Comparison of ENCODE assay signal across 22 mouse cellular contexts in genomic region chr13:29357483-29357882, GRCm38 (mm10).
A peak's percentile ranks its signal among the peaks of the same experiment; 100 is the strongest.
DNase-seq lines count a peak whose midpoint lies in the region; ATAC-seq lines count a peak whose summit lies in the region.
"Had no signal": no experiment of that assay in that cellular context is flagged by ENCODE, and none has a peak within 500 bp of the region (broad histone marks: within the 10 kb centered on the region; RNA-seq: fewer than 3 reads in every experiment).

No protein-coding gene starts in this region.

- H3K4me2 ChIP-seq in forebrain, embryonic 16.5 days (ENCODE audit: low read length) = no peak overlapping the region
- H3K4me2 ChIP-seq in forebrain, embryonic 11.5 days (ENCODE audit: low read depth, low read length, severe bottlenecking) = no peak overlapping the region
- H3K4me2 ChIP-seq in hindbrain, embryonic 11.5 days (replicated peaks; ENCODE audit: low read depth, low read length) = no peak overlapping the region
- H3K4me2 ChIP-seq: embryonic facial prominence, embryonic 12.5 days; embryonic facial prominence, embryonic 15.5 days; heart, embryonic 12.5 days; heart, embryonic 15.5 days; hindbrain, embryonic 12.5 days; hindbrain, embryonic 15.5 days had no signal

- DNase-seq in forebrain, embryonic 11.5 days (ENCODE audit: low spot score) = no peak
- DNase-seq in hindbrain, embryonic 10.5 days (ENCODE audit: low spot score) = no peak
- no peak for DNase-seq in hindbrain, embryonic 11.5 days (ENCODE audit: low spot score)
- DNase-seq in limb, embryonic 10.5 days (ENCODE audit: low spot score) = no peak
- no peak for DNase-seq in lung, adult 18-20 months
- DNase-seq: adrenal gland, adult 2 months; adrenal gland, postnatal 14 days; cerebellum, adult 11 months; cerebellum, adult 9-11 months; gastrocnemius, postnatal 25 days; heart, adult 18-20 months; heart, postnatal 10 days; heart, postnatal 36 days had no signal

- no peak overlapping the region for H3K9ac ChIP-seq in forebrain, embryonic 16.5 days (replicated peaks; ENCODE audit: low read depth, low read length)
- H3K9ac ChIP-seq in forebrain, embryonic 11.5 days (ENCODE audit: low read length) = no peak overlapping the region
- no peak overlapping the region for H3K9ac ChIP-seq in hindbrain, embryonic 11.5 days (ENCODE audit: low read depth, low read length)
- H3K9ac ChIP-seq: embryonic facial prominence, embryonic 12.5 days; embryonic facial prominence, embryonic 15.5 days; heart, embryonic 12.5 days; heart, embryonic 15.5 days; hindbrain, embryonic 12.5 days; hindbrain, embryonic 15.5 days had no signal

- 66% methylated on average over 5 of the region's 5 CpGs for WGBS in forebrain, embryonic 16.5 days
- WGBS in forebrain, embryonic 11.5 days = 91% methylated on average over 5 of the region's 5 CpGs
- 89% methylated on average over 5 of the region's 5 CpGs for WGBS in hindbrain, embryonic 10.5 days
- WGBS in hindbrain, embryonic 11.5 days = 91% methylated on average over 5 of the region's 5 CpGs
- WGBS in limb, embryonic 10.5 days = 92% methylated on average over 5 of the region's 5 CpGs

- ATAC-seq in forebrain, embryonic 16.5 days = peak; percentile 44
- ATAC-seq in forebrain, embryonic 11.5 days (replicated peaks; ENCODE audit: low FRiP score) = no peak
- ATAC-seq in hindbrain, embryonic 11.5 days (ENCODE audit: low FRiP score) = no peak
- ATAC-seq: CD4-positive, CD25-positive, alpha-beta regulatory T cell, adult 4 months; intestine, postnatal 0 days had no signal

- peaks cover 3% of the 10 kb centered on the region; the same call in 1 of the 2 replicates for H3K9me3 ChIP-seq in forebrain, embryonic 16.5 days (ENCODE audit: control insufficient read depth, low read length)
- no peaks in the 10 kb centered on the region for H3K9me3 ChIP-seq in forebrain, embryonic 11.5 days (ENCODE audit: control insufficient read depth, low read length)
- no peaks in the 10 kb centered on the region for H3K9me3 ChIP-seq in hindbrain, embryonic 10.5 days
- no peaks in the 10 kb centered on the region for H3K9me3 ChIP-seq in hindbrain, embryonic 11.5 days (ENCODE audit: control insufficient read depth, low read length)
- no peaks in the 10 kb centered on the region for H3K9me3 ChIP-seq in limb, embryonic 10.5 days (replicated peaks)
- H3K9me3 ChIP-seq: embryonic facial prominence, embryonic 12.5 days; embryonic facial prominence, embryonic 15.5 days; heart, embryonic 15.5 days; hindbrain, embryonic 12.5 days; hindbrain, embryonic 15.5 days had no signal

- no peak overlapping the region for H3K4me3 ChIP-seq in forebrain, embryonic 16.5 days (replicated peaks; ENCODE audit: low read length)
- no peak overlapping the region for H3K4me3 ChIP-seq in forebrain, embryonic 11.5 days (ENCODE audit: low read depth, low read length)
- H3K4me3 ChIP-seq in hindbrain, embryonic 10.5 days = no peak overlapping the region
- H3K4me3 ChIP-seq in hindbrain, embryonic 11.5 days (ENCODE audit: low read depth, low read length) = no peak overlapping the region
- no peak overlapping the region for H3K4me3 ChIP-seq in limb, embryonic 10.5 days
- H3K4me3 ChIP-seq: embryonic facial prominence, embryonic 12.5 days; embryonic facial prominence, embryonic 15.5 days; heart, embryonic 12.5 days; heart, embryonic 15.5 days; hindbrain, embryonic 12.5 days; hindbrain, embryonic 15.5 days had no signal

- H3K36me3 ChIP-seq in forebrain, embryonic 16.5 days (ENCODE audit: control insufficient read depth, insufficient read depth) = no peaks in the 10 kb centered on the region
- no peaks in the 10 kb centered on the region for H3K36me3 ChIP-seq in forebrain, embryonic 11.5 days (ENCODE audit: control insufficient read depth, insufficient read depth, low read length)
- H3K36me3 ChIP-seq in hindbrain, embryonic 10.5 days = no peaks in the 10 kb centered on the region
- no peaks in the 10 kb centered on the region for H3K36me3 ChIP-seq in hindbrain, embryonic 11.5 days (ENCODE audit: control insufficient read depth, insufficient read depth, low read length)
- H3K36me3 ChIP-seq in limb, embryonic 10.5 days = no peaks in the 10 kb centered on the region
- H3K36me3 ChIP-seq: embryonic facial prominence, embryonic 12.5 days; embryonic facial prominence, embryonic 15.5 days; heart, embryonic 12.5 days; heart, embryonic 15.5 days; hindbrain, embryonic 12.5 days; hindbrain, embryonic 15.5 days had no signal

- no peaks in the 10 kb centered on the region for H3K27me3 ChIP-seq in forebrain, embryonic 16.5 days (replicated peaks; ENCODE audit: control insufficient read depth, insufficient read depth, low read length)
- H3K27me3 ChIP-seq in forebrain, embryonic 11.5 days (ENCODE audit: control insufficient read depth, insufficient read depth, low read length) = no peaks in the 10 kb centered on the region
- H3K27me3 ChIP-seq in hindbrain, embryonic 10.5 days (ENCODE audit: insufficient read depth, poor library complexity, severe bottlenecking) = no peaks in the 10 kb centered on the region
- H3K27me3 ChIP-seq in hindbrain, embryonic 11.5 days (ENCODE audit: control insufficient read depth, insufficient read depth, low read length) = no peaks in the 10 kb centered on the region
- H3K27me3 ChIP-seq in limb, embryonic 10.5 days (ENCODE audit: low read depth, poor library complexity, severe bottlenecking) = no peaks in the 10 kb centered on the region
- H3K27me3 ChIP-seq: embryonic facial prominence, embryonic 12.5 days; embryonic facial prominence, embryonic 15.5 days; heart, embryonic 12.5 days; heart, embryonic 15.5 days; hindbrain, embryonic 12.5 days; hindbrain, embryonic 15.5 days had no signal

- peak overlapping the region; percentile 16 for H3K27ac ChIP-seq in forebrain, embryonic 16.5 days (ENCODE audit: low read length)
- H3K27ac ChIP-seq in forebrain, embryonic 11.5 days (ENCODE audit: low read depth, low read length) = no peak overlapping the region
- H3K27ac ChIP-seq in hindbrain, embryonic 10.5 days = 0 out of 2 replicates have a peak overlapping the region, but pooled peaks have one; percentile 35
- no peak overlapping the region for H3K27ac ChIP-seq in hindbrain, embryonic 11.5 days (ENCODE audit: low read depth, low read length)
- H3K27ac ChIP-seq in limb, embryonic 10.5 days = peak overlapping the region; percentile 83; the same call in 1 of the 2 replicates
- H3K27ac ChIP-seq: embryonic facial prominence, embryonic 12.5 days; embryonic facial prominence, embryonic 15.5 days; heart, embryonic 15.5 days; hindbrain, embryonic 12.5 days; hindbrain, embryonic 15.5 days had no signal

- H3K4me1 ChIP-seq in forebrain, embryonic 16.5 days (replicated peaks; ENCODE audit: control insufficient read depth, insufficient read depth, low read length) = peaks cover 21% of the 10 kb centered on the region
- H3K4me1 ChIP-seq in forebrain, embryonic 11.5 days (replicated peaks; ENCODE audit: control insufficient read depth, insufficient read depth, low read length) = peaks cover 10% of the 10 kb centered on the region; the same call in 1 of the 2 replicates
- H3K4me1 ChIP-seq in hindbrain, embryonic 10.5 days (replicated peaks) = peaks cover 28% of the 10 kb centered on the region
- no peaks in the 10 kb centered on the region for H3K4me1 ChIP-seq in hindbrain, embryonic 11.5 days (replicated peaks; ENCODE audit: control insufficient read depth, insufficient read depth, low read length)
- H3K4me1 ChIP-seq in limb, embryonic 10.5 days = peaks cover 38% of the 10 kb centered on the region

Comparison
In these comparisons a context has a peak if more than half of its experiments do, and no peak if none do; other contexts are left out.
1. H3K27ac ChIP-seq: peak in forebrain, embryonic 16.5 days (single experiment), hindbrain, embryonic 10.5 days (single experiment) and limb, embryonic 10.5 days (single experiment); none in forebrain, embryonic 11.5 days (single experiment) and hindbrain, embryonic 11.5 days (single experiment).